Mouse (Mus musculus): ENCODE data around the gene Olfr1440. TPM values are rescaled to one million over a fixed set of nuclear protein-coding genes. Genes with fewer than 3 reads are reported as not detected.

Olfr1440 gene
- polyA plus RNA-seq, 1 experiment from 2014 or later: not detected

GRCm38 (mm10) chr19:12442560-12442959 lies 55.5 kb downstream of the Olfr1440 start:
- Histone ChIP-seq H3K4me3 (ENCODE audit: control insufficient read depth in 1 of 2, insufficient read depth in 1 of 2, low read depth in 1 of 2, low read length in 2 of 2) (no peak overlapping the region), H3K9me3 (ENCODE audit: control insufficient read depth, low read length) (no peaks in the 10 kb centered on the region), H3K27me3 (ENCODE audit: control insufficient read depth, insufficient read depth, low read length) (no peaks in the 10 kb centered on the region), H3K4me2 (ENCODE audit: low read length) (peak overlapping the region; percentile 29; the same call in 1 of the 2 replicates), H3K27ac (replicated peaks in 1 of 2; ENCODE audit: control insufficient read depth in 1 of 2, insufficient read depth in 1 of 2, low read depth in 2 of 2, low read length in 2 of 2) (no peak overlapping the region), H3K9ac (ENCODE audit: low read length) (no peak overlapping the region), H3K36me3 (ENCODE audit: control insufficient read depth, insufficient read depth, low read length) (no peaks in the 10 kb centered on the region), H3K4me1 (ENCODE audit: control insufficient read depth in 2 of 2, insufficient read depth in 2 of 2, low read length in 2 of 2) (0 out of 4 replicates have a peak, but pooled peaks cover 0 to 5% of the 10 kb centered on the region in 2 experiments)
- WGBS: 65% methylated on average over 4 of the region's 4 CpGs
- no peak for ATAC-seq (ENCODE audit: insufficient number of reproducible peaks, insufficient read depth, low FRiP score, low read depth)

- H3K9ac ChIP-seq (ENCODE audit: low read length): no peak overlapping the region
- 0 out of 4 replicates have a peak, but pooled peaks cover 0 to 5% of the 10 kb centered on the region in 2 experiments for H3K4me1 ChIP-seq (ENCODE audit: control insufficient read depth in 2 of 2, insufficient read depth in 2 of 2, low read length in 2 of 2)
- H3K9me3 ChIP-seq (ENCODE audit: control insufficient read depth, low read length): no peaks in the 10 kb centered on the region
- H3K4me3 ChIP-seq (ENCODE audit: control insufficient read depth in 1 of 2, insufficient read depth in 1 of 2, low read depth in 1 of 2, low read length in 2 of 2): no peak overlapping the region
- H3K36me3 ChIP-seq (ENCODE audit: control insufficient read depth, insufficient read depth, low read length): no peaks in the 10 kb centered on the region
- H3K27ac ChIP-seq (replicated peaks in 1 of 2; ENCODE audit: control insufficient read depth in 1 of 2, insufficient read depth in 1 of 2, low read depth in 2 of 2, low read length in 2 of 2): no peak overlapping the region
- no peak for ATAC-seq (ENCODE audit: insufficient number of reproducible peaks, insufficient read depth, low FRiP score, low read depth)
- 79% methylated on average over 3 of the region's 3 CpGs for WGBS
- no peaks in the 10 kb centered on the region for H3K27me3 ChIP-seq (ENCODE audit: control insufficient read depth, insufficient read depth, low read length)
- H3K4me2 ChIP-seq (ENCODE audit: low read length): no peak overlapping the region
Observed at GRCm38 (mm10) chr19:12445014-12445413, 57.9 kb downstream of the Olfr1440 start.

Other genes with a start within 250 kb of the Olfr1440 start
- gene Olfr1555-ps1, start 217.2 kb upstream of the Olfr1440 start, polyA plus RNA-seq (2014; fragmentation: Nextera tagmentation; extraction: Ambion mirVana): not detected in 2 replicates
- gene Olfr1431, start 186.6 kb upstream of the Olfr1440 start, polyA plus RNA-seq (2014; fragmentation: Nextera tagmentation; extraction: Ambion mirVana): not detected in 2 replicates
- gene Olfr1432, start 154.7 kb upstream of the Olfr1440 start, polyA plus RNA-seq (2014; fragmentation: Nextera tagmentation; extraction: Ambion mirVana): not detected in 2 replicates
- not detected in 2 replicates for gene Olfr262, start 145.6 kb upstream of the Olfr1440 start, polyA plus RNA-seq (2014; fragmentation: Nextera tagmentation; extraction: Ambion mirVana)
- not detected in 2 replicates for gene Olfr235, start 126.2 kb upstream of the Olfr1440 start, polyA plus RNA-seq (2014; fragmentation: Nextera tagmentation; extraction: Ambion mirVana)
- gene Olfr1434, start 107.4 kb upstream of the Olfr1440 start, polyA plus RNA-seq (2014; fragmentation: Nextera tagmentation; extraction: Ambion mirVana): not detected in 2 replicates
- gene Olfr1436, start 88.1 kb upstream of the Olfr1440 start, polyA plus RNA-seq (2014; fragmentation: Nextera tagmentation; extraction: Ambion mirVana): not detected in 2 replicates
- not detected in 2 replicates for gene Olfr1437, start 62.2 kb upstream of the Olfr1440 start, polyA plus RNA-seq (2014; fragmentation: Nextera tagmentation; extraction: Ambion mirVana)
- gene Olfr1438-ps1, start 51.4 kb upstream of the Olfr1440 start, polyA plus RNA-seq (2014; fragmentation: Nextera tagmentation; extraction: Ambion mirVana): not detected in 2 replicates
- gene Olfr1441, start 30.2 kb downstream of the Olfr1440 start, polyA plus RNA-seq (2014; fragmentation: Nextera tagmentation; extraction: Ambion mirVana): not detected in 2 replicates
- not detected in 2 replicates for gene Pfpl, start 40.6 kb downstream of the Olfr1440 start, polyA plus RNA-seq (2014; fragmentation: Nextera tagmentation; extraction: Ambion mirVana)
- 0.95 and 1.2 TPM in 2 replicates for gene Mpeg1, start 73.5 kb downstream of the Olfr1440 start, polyA plus RNA-seq (2014; fragmentation: Nextera tagmentation; extraction: Ambion mirVana)
- gene Dtx4, start 114.2 kb downstream of the Olfr1440 start, polyA plus RNA-seq (2014; fragmentation: Nextera tagmentation; extraction: Ambion mirVana): 1.8 and 2.0 TPM in 2 replicates
- 16.2 and 19.4 TPM in 2 replicates for gene Fam111a, start 158.5 kb downstream of the Olfr1440 start, polyA plus RNA-seq (2014; fragmentation: Nextera tagmentation; extraction: Ambion mirVana)
- gene Gm4952, start 212.7 kb downstream of the Olfr1440 start, polyA plus RNA-seq (2014; fragmentation: Nextera tagmentation; extraction: Ambion mirVana): not detected in 2 replicates
- gene Glyat, start 246.0 kb downstream of the Olfr1440 start, polyA plus RNA-seq (2014; fragmentation: Nextera tagmentation; extraction: Ambion mirVana): not detected in 2 replicates